Mouse (Mus musculus): Measurements from ENCODE around the gene Mpst.

The Mpst gene

DNA sequence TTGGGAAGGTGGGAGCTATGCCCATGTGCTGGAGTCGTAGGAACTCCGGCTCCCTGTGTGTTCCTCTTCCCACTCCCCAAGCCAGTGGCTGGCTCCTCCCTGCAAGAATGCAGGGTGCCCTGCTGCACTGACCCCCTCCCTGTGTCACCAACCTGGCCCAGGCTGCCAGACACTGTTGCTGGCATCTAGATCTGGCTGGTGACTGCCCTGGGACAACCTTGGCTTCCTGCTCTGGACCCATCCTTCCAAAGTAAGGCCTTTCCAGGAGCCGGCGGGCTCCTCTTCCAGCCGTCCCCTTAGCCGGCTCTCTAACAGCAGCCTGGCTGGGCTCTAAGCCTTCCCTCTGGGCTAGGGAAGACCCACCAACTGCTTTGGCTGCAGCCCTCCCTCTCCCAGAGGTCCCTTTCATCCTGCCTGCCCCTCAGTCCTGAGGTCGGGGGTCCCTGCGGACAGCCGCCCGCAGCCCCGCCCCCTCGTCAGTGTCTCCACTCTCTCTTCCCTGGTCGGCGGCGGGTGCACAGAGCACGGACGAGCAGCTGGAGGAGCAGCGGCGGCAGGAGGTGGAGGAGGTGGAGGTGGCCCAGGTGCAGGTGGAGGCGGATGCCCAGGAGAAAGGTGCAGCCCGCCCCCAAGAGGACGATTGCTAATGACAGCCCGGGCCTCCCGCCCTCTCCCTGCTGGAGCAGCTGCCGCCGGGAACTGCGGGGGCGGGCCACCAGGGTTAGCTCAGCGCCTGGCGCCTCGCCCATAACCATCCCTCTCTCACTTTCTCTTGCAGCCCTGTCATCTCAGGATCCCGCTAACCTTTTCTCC is 30.4 kb downstream of the Mpst start:
- DNase-seq (ENCODE audit: low read depth, low spot score) = peak; percentile 61

DNA sequence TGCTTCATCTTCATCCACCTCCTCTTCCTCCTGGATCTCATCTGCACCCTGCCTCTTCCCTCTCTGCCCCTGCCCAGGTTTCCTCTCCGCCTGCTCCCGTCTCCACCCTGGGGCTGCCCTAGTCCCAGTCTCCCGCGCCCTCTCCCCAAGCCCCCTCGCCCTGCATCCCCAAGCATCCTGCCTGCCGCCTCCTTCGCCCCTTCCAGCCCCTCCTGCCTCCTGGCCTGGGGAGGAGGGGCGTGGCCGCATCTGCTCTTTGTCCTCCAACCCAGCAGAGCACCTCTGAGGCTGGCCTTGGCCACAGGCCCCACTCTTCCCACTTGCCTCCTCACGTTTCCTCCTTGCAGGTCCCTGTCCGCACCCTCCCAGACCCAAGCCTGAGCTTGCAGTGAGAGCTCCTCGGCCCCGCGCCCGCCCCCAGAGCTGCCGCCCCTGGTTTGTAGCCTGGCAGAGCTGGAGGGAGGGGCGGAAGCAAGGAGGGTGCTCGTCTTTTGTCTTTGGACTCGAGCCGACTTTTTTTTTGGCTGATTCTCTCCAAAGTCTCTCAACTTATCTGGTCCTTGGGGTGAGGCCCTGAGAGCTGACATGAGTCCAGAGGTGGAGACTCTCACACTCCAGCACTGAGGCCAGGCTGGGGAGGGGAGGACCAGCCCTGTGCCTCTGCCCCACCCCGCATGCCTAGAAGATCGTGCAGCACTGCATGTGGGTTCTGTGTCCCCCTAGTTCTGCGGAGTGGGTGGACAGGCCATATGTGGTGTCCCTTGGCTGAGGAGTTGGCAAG is 31.2 kb downstream of the Mpst start:
- DNase-seq (ENCODE audit: low read depth, low spot score) = peak; percentile 42

DNA sequence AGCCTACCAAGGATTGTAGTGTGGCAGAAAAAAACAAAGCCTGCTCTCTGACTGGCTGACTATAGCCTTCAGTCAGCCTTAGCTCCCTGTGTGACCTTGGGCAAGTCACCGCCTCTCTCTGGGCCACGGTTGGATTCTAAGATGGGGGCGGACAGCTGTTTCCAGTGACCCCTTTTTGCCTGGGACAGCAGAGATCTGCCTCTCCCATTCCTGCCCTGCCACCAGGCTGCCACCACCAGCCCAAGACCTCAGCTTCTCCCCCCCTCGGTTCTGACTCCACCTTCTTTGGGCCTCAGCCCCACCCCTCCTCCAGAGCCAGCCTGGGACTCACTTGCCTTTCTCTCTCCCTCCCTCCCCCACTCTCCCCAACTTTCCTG is 31.8 kb downstream of the Mpst start:
- no peak for DNase-seq (ENCODE audit: low read depth, low spot score)

DNA sequence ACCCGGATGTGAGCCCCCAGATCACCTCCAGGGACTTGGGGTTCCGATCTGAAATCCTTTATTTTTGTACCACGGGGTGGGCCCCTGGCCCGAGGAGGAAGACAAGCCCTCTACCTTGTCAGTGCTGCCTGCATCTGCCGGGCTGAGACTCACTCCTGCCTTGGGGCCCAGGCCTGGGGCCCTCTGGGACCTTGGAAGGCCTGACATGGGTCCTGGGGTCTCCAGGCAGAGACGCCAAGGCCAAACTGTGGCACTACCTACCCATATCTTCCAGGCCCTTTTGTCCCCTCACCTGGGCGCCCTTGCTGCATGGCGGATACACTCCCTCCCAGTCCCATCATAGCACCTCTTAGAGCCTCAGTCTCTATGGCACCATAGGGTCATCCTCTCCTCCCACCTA is 32.3 kb downstream of the Mpst start:
- DNase-seq (ENCODE audit: low read depth, low spot score) = no peak

DNA sequence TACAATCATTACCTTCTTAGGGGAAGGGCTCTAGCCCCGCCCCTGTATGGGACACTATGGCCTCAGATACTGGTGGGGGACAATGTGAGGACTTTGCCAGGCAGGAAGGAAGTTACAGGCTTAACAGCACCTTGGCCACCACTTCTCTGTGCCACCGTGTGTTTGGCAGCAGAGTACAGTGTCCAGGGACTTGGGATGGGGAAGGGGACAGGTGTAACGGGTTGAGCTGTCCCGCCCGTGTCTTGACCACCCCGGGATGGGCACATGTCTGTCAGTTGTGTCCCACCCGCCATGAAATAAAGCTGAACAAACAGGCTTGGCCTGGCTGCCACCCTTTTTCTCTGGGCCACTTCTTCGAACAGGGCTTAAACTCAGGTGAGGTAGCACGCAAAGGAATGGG is 32.8 kb downstream of the Mpst start:
- DNase-seq (ENCODE audit: low read depth, low spot score) = no peak

DNA sequence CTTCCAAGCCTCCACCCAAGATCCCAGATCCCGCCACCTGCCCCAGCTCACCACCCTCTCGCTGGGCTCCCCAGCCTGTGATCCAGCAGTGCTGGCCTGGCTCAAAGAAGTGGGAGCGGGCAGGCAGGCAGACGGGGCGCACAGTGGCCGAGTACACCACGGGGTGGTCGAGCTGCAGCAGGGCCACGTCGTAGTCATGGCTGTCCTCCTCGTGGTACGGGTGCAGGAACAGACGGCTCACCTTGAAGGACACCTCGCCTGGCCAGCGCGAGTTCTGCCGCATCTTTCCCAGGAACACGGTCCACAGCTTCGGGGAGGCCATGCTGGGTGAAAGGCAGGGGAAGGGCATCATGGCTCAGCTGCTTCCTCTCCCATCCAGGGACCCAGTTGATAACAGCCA is 36.0 kb downstream of the Mpst start:
- no peak for DNase-seq (ENCODE audit: low read depth, low spot score)

DNA sequence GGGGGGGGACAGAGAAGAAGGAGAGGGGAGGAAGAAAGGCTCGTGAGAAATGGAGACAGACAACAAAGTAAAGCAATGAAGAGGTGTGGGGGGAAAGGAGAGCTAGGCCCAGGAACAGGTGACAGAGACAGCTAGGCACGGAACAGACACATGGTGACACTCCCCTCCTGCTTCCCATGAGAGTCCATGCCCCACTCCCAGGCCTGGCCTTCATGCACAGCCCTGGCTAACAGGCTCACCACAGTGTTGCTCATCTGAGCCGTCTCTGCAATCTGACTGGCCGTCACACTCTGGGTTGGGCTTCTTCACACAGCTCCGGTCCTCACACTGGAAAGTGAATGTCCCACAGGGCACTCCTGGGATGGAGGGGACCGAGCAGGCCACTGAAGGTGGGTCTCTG is 37.6 kb downstream of the Mpst start:
- no peak for DNase-seq (ENCODE audit: low read depth, low spot score)

DNA sequence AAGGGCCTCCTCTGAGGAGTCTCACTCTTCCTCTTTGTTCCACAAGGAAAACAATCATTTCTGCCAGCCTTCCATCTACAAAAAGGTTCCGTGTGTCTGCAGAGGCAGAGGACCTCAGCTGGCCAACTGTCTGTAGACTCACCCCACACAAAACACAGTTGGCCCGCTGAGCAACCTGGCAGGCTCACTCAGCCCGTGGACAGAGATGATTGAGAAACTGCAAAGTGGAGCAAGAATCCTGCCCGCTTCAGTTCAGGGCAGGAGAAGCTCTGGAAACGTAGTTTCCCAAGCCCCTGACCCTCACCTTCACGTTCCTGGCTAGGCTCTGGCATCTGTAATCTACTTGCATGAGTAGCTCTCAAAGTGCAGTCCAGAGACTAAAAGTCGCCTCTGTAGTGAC is 40.9 kb downstream of the Mpst start:
- DNase-seq (ENCODE audit: low read depth, low spot score) = no peak

DNA sequence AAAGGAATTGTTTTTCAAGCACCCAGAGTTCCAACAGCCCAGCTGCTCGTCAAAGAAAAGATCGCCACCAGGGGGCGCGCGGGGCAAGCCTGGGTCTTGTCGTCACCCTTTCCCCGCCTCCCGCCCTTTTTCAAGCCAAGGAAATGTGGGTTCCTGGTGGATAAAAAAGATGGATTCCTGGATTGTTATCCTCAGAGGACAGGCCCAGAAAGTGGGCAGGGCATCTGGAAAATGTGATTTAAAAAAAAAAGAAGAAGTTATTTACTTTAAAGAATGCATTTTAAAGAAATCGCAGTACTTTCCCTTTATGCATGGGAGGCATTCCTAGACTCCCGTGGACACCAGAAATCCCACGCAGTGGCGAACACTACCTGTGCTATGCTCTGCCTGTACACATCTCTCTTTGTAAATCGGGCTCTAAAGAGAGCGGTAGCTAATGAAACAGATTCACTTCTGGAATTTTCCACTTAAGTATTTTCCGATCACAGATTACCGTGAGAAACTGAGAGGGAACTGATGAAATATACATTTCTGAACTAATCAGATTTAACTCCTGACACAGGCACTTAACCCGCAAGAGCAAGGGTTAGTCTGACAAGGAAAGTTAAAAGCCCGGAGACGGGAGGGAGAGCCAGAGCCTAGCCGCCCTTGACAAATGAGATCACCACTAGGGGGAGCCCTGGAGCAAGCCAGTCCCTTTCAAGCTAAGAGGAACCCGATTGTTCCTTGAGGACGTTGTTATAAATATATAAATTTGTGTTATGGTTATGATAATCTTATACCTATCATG is 41.7 kb downstream of the Mpst start:
- DNase-seq (ENCODE audit: low read depth, low spot score) = peak; percentile 84

DNA sequence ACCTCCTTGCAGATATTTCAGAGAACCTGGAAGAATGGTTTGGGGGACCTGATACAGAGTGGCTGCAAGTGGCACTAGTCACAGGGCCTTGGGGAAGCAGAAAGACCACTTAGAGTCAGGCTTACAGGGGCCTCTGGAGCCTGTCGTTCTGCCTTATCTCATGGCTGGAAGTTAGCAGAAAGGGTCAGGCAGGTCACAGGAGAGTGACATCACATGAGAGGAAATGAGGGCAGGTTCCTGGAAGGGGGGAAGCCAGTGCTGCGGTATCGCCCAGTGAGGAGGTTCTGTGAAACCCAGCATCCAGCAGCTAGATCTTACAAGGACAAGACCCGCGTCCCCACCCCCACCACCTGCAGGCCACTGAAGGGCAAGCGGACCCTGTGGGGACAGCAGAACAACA is 42.9 kb downstream of the Mpst start:
- no peak for DNase-seq (ENCODE audit: low read depth, low spot score)

DNA sequence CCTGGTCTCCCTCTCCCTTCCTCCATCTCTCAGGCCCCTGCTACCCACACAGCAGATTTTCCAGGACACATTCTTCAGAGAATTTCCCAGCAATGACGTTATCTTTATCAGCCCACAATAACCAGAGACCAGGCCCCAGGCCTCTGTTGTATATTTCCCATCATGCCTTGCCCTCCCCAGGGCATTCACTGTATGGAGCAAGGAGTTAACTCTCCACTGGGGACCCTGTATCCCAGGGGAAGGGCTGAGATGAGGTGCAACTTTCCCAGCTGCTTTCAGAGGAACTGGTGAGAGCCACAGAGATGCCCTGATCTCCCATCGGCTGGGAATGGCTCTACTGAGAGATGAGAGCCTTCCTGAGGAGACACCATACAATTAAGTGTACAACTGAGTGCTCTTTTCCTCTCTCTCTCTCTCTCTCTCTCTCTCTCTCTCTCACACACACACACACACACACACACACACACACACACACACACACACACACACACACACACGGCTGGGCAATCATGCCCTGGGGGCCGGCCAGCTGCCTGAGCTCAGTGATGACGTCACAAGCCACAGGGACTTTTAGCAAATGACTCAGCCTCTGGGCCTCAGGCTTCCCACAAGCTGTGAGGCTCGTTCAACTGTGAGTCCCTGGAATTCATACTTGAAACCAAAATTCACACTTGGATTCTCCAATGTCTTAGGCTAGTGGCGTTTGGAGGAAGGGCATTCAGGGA is 43.6 kb downstream of the Mpst start:
- DNase-seq (ENCODE audit: low read depth, low spot score) = no peak

DNA sequence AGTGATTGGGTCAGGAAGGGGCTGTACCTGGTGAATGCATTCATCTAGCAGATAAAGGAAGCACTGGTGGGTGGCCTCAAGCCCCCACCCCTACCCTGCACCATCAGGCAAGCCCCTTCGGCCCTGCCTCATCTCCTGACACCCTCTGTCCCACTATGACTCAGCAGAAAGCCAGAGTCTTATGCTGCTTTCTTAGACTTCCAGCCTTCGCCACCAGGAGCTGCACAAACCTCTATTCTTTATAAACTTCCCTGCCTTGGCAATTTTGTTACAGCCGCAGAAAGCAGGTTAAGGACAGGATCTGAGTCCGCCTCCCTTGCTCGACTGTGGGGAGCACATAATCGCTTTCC is 44.2 kb downstream of the Mpst start:
- peak; percentile 83 for DNase-seq (ENCODE audit: low read depth, low spot score)

DNA sequence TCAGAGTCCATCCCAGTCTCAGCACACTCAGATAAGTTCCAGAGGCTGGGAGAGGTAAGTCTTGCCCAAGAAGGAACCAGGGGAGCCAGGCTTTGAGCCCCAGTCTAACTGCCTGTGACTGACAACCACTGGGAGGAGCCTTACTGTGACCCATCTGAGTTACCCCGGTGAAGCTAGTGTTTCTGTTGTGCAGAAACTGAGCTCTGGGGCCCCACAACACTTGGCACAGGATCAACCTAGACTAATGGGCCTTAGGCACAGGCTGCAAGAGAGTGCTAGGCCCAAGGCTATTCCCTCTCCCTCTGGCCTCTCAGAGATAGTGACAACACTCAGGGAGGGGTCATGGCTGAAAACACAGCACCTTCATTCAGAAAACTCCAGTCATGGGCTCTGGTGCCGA is 45.0 kb downstream of the Mpst start:
- DNase-seq (ENCODE audit: low read depth, low spot score) = no peak

DNA sequence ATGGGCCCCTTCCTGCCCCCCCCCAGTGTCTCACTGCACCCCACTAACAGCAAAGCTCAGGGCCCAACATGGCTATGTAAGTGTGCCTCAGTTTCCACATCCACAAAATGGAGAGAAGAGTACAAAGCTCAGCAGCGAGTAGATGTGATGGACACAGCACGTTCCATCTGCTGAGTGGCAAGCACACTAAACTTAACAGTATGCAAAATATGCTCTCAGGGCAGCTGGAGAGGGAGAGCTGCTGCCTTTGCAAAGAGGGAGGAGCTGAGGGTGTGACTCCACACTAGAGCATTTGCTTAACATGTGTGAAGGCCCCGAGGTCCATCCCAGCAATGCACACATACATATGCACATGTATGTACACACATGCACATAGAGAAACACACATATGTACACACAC is 46.7 kb downstream of the Mpst start:
- no peak for DNase-seq (ENCODE audit: low read depth, low spot score)

DNA sequence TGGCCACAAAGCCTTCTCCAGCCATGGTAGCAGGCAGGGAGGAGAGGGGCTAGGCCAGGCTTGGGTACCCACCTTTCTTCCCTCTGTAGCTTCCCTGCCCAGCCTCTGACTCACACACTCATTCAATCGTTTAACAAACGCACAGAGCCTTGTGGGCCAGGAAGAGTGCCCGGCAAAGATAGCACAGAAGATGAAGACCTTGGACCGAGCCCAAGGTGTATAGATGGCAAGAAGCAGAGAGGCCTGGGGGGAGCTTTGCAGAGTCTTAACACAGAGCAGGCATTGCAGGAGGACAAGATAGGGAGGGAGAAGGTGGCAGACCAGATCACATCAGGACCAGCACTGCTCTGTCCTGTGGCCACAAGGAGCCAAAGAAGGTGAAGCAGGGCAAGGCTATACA is 49.0 kb downstream of the Mpst start:
- DNase-seq (ENCODE audit: low read depth, low spot score) = no peak

DNA sequence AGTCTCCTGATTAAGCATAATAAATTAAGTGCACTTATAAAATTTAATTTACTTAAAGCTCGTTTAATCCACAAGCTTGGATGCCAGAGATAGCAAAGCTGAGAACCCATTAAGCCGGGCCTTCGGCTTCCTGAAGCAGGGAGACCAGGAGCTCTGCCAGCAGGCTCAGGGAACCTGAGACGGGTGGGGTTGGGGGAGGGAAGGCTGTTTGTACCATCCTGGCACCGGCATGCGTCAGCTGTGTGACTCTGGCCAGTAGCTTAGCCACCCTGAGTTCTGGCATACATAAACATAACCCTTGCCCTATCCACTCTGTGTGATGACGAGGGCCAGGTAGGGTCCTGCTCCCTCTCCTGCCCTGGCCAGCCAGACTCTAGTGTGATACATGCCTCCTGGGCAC is 49.8 kb downstream of the Mpst start:
- DNase-seq (ENCODE audit: low read depth, low spot score) = no peak

DNA sequence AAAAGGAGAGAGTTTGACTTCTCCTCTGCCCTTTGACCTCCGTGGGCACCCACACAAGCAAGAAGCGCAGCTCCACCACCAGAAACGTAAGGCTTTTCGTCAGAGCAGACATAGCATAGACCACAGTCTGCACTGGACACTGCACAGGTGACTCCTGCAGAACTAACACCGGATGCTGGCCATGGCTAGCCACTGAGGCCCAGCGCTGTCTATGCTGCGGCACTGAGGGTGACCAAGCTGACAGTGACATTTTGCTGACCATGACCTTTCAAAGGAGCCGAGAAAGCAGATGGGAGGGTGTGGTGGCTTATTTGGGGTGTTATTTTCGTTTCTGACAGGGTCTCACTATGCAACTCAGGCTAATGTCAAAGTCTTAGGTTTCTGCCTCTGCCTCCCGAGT is 51.0 kb downstream of the Mpst start:
- DNase-seq (ENCODE audit: low read depth, low spot score) = no peak

DNA sequence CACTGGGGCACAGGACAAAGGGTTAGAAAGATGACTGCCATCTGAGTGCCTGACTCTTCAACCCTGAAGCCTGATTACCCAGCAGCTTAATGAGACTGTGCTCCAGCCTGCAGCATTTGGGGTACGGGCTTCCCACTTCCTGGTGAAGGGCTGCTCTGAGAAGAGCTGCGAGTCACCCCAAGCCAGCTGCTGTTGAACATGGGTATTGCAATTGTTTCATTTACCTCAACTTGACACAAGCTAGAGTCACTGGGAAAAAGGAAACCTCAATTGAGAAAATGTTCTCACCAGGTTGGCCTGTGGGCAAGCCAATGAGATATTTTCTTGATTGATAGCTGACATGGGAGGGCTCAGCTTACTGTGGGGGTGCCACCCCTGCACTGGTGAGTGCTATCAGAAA is 56.8 kb downstream of the Mpst start:
- no peak for DNase-seq (ENCODE audit: low read depth, low spot score)

Measured in ES-CJ7 (cell line).